ENCODE assay signal across 10 mouse cellular contexts in genomic region chr9:36833914-36834313, GRCm38 (mm10). TPM values are rescaled to one million over a fixed set of nuclear protein-coding genes. Genes with fewer than 3 reads are reported as not detected.
A peak's percentile ranks its signal among the peaks of the same experiment; 100 is the strongest.
DNase-seq lines count a peak whose midpoint lies in the region; ATAC-seq and TF ChIP-seq lines count a peak whose summit lies in the region.
"Had no signal": no experiment of that assay in that cellular context is flagged by ENCODE, and none has a peak within 500 bp of the region (broad histone marks: within the 10 kb centered on the region; RNA-seq: fewer than 3 reads in every experiment).

No protein-coding gene starts in this region.

- TF ChIP-seq CTCF in layer of hippocampus, adult 2 months (conservative IDR thresholded peaks at IDR 0.05), result no peak

- WGBS in forebrain, embryonic 16.5 days, result 0% methylated on average over 3 of the region's 3 CpGs
- 11% methylated on average over 3 of the region's 3 CpGs for WGBS in midbrain, embryonic 13.5 days

- no peaks in the 10 kb centered on the region for H3K9me3 ChIP-seq in forebrain, embryonic 16.5 days (ENCODE audit: control insufficient read depth, low read length)
- H3K9me3 ChIP-seq in midbrain, embryonic 13.5 days, result no peaks in the 10 kb centered on the region

- peaks cover 21% of the 10 kb centered on the region for H3K4me1 ChIP-seq in forebrain, embryonic 16.5 days (replicated peaks; ENCODE audit: control insufficient read depth, insufficient read depth, low read length)
- peaks cover 41% of the 10 kb centered on the region for H3K4me1 ChIP-seq in midbrain, embryonic 13.5 days (replicated peaks)

- H3K9ac ChIP-seq in forebrain, embryonic 16.5 days (replicated peaks; ENCODE audit: low read depth, low read length), result peak overlapping the region; percentile 91
- H3K9ac ChIP-seq in midbrain, embryonic 13.5 days (replicated peaks), result peak overlapping the region; percentile 82

- peak overlapping the region; percentile 81 for H3K4me2 ChIP-seq in forebrain, embryonic 16.5 days (ENCODE audit: low read length)
- peak overlapping the region; percentile 76 for H3K4me2 ChIP-seq in midbrain, embryonic 13.5 days (replicated peaks)

- H3K27me3 ChIP-seq in forebrain, embryonic 16.5 days (replicated peaks; ENCODE audit: control insufficient read depth, insufficient read depth, low read length), result no peaks in the 10 kb centered on the region
- no peaks in the 10 kb centered on the region for H3K27me3 ChIP-seq in midbrain, embryonic 13.5 days

- H3K27ac ChIP-seq in layer of hippocampus, adult 2 months, result peak overlapping the region; percentile 91
- H3K27ac ChIP-seq in forebrain, embryonic 16.5 days (ENCODE audit: low read length), result peak overlapping the region; percentile 94
- H3K27ac ChIP-seq in midbrain, embryonic 13.5 days, result peak overlapping the region; percentile 94

- H3K4me3 ChIP-seq in layer of hippocampus, adult 2 months, result peak overlapping the region; percentile 82
- peak overlapping the region; percentile 78 for H3K4me3 ChIP-seq in forebrain, embryonic 16.5 days (replicated peaks; ENCODE audit: low read length)
- peak overlapping the region; percentile 66 for H3K4me3 ChIP-seq in midbrain, embryonic 13.5 days (replicated peaks)
- H3K4me3 ChIP-seq: erythroblast, embryonic 14.5 days had no signal

- DNase-seq in layer of hippocampus, adult 2 months (ENCODE audit: low spot score in 2 of 2), result no peak
- no peak for DNase-seq in layer of hippocampus, postnatal 25 days (ENCODE audit: extremely low spot score in 1 of 2, low spot score in 1 of 2)
- peak; percentile 67 to 76 for DNase-seq in cerebellum, postnatal 10 days
- DNase-seq in spleen, postnatal 10 days (ENCODE audit: low spot score in 2 of 2), result no peak
- DNase-seq in left cerebral cortex, adult 9 months (ENCODE audit: low spot score in 2 of 2), result no peak
- no peak for DNase-seq in lung, postnatal 14 days

- H3K36me3 ChIP-seq in forebrain, embryonic 16.5 days (ENCODE audit: control insufficient read depth, insufficient read depth), result no peaks in the 10 kb centered on the region
- peaks cover 8% of the 10 kb centered on the region for H3K36me3 ChIP-seq in midbrain, embryonic 13.5 days

- ATAC-seq in forebrain, embryonic 16.5 days, result peak; percentile 15
- peak; percentile 10 for ATAC-seq in midbrain, embryonic 13.5 days

RNA-seq across cellular contexts. Expression of gene Fez1, which starts 12.2 kb away (rescaled TPM):
- total RNA-seq in layer of hippocampus, adult 2 months (2021), result 100 to 1,000 TPM; 274 to 276 TPM
- total RNA-seq in layer of hippocampus, postnatal 25 days (2021), result 100 to 1,000 TPM; 301 to 329 TPM
- 715 and 751 TPM in 2 replicates for polyA plus RNA-seq in forebrain, embryonic 16.5 days (2015; fragmentation: Nextera tagmentation; extraction: Ambion mirVana)
- 624 and 647 TPM in 2 replicates for polyA plus RNA-seq in midbrain, embryonic 13.5 days (2015; fragmentation: Nextera tagmentation; extraction: Ambion mirVana)
- total RNA-seq: MEL had no signal
- polyA plus RNA-seq: erythroblast, embryonic 14.5 days had no signal

RNA-seq across cellular contexts. Expression of gene Ei24, which starts 36.7 kb away (rescaled TPM):
- total RNA-seq in layer of hippocampus, adult 2 months (2021), result 100 to 1,000 TPM in 1 of 2 experiments, 10 to 100 TPM in 1; 97.7 to 102 TPM
- 100 to 1,000 TPM; 101 to 104 TPM for total RNA-seq in layer of hippocampus, postnatal 25 days (2021)
- 125 TPM in 2 replicates for polyA plus RNA-seq in forebrain, embryonic 16.5 days (2015; fragmentation: Nextera tagmentation; extraction: Ambion mirVana)
- polyA plus RNA-seq in midbrain, embryonic 13.5 days (2015; fragmentation: Nextera tagmentation; extraction: Ambion mirVana), result 111 and 115 TPM in 2 replicates

Comparison
In these comparisons a context has a peak if more than half of its experiments do, and no peak if none do; other contexts are left out.
1. DNase-seq: peak in cerebellum, postnatal 10 days (2 of 2); none in layer of hippocampus, adult 2 months (0 of 2), layer of hippocampus, postnatal 25 days (0 of 2), spleen, postnatal 10 days (0 of 2), left cerebral cortex, adult 9 months (0 of 2) and lung, postnatal 14 days (single experiment).
2. Peak in every context shown above with its lines, with median percentiles within 50 percentile points of each other: H3K27ac ChIP-seq and H3K4me3 ChIP-seq.